Mouse (Mus musculus) brown adipose tissue, adult 24 weeks (tissue): Measurements from ENCODE around the gene Atxn1l. TPM values are rescaled to one million over a fixed set of nuclear protein-coding genes. Genes with fewer than 3 reads are reported as not detected.

Experiments used
- H3K27ac ChIP-seq: fragments of 200-500 bp; replicated peaks from 2 replicates; pipeline ENCODE4 v1.5.1; 2012; ENCODE audit warnings: low read depth, mild to moderate bottlenecking, low read length
- H3K4me1 ChIP-seq: fragments of 200-500 bp; 2 replicates; pipeline ENCODE4 v1.6.1; 2012; ENCODE audit warnings: low read length, mixed read lengths; ENCODE audit not compliant: control insufficient read depth, insufficient read depth, insufficient read length
- H3K4me3 ChIP-seq: fragments of 200-500 bp; 2 replicates; pipeline ENCODE4 v1.5.1; 2012; ENCODE audit warnings: low read depth, mild to moderate bottlenecking, low read length, moderate library complexity; ENCODE audit not compliant: insufficient read depth
- polyA plus RNA-seq: library from polyadenylated mRNA; stranded (reverse); fragments of >200 nt; gene quantifications from 2 replicates; pipeline ENCODE4 v1.2.4, GENCODE M21; 2012; ENCODE audit not compliant: missing spikeins, insufficient read depth, insufficient read length

Atxn1l gene
- polyA plus RNA-seq, 1 experiment, result 13.9 TPM

DNA sequence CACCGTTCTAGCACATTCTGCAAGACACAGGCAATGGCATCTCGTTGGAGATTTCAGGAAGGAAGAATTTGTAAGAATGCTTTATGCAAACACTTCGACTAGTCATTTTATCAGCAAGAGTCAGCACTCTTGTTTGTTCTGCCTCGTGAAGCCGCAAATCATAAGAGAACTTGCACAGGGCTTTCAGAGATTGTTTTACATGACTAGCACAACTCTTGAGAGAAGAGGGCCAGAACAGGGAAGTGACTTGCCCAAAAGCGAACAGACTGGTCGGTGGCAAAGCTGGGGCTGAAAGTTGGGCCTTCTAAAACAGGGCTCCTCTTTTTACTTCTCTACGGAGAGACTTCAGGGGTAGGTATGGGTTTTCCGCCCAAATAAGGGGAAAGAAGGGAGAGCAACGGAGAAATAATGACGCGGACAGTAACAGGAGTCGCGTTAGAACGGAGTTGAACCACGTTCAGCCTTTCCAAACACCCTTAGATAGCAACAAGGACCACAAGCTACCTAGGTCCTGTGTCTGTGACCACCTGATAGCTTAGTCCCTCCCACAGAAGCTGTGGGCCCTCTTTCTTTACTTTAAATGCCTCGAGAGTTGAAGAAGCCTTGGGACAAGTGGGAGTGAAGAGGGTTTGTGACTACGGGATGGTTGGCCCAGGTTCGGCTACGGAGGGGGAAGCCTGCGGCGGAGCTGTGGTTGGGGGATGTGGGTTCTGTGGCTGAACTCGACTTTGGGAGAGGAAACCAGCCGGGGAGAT lies 32.8 kb downstream of the Atxn1l start:
- Histone ChIP-seq H3K27ac (no peak overlapping the region), H3K4me1 (no peaks in the 10 kb centered on the region)

DNA sequence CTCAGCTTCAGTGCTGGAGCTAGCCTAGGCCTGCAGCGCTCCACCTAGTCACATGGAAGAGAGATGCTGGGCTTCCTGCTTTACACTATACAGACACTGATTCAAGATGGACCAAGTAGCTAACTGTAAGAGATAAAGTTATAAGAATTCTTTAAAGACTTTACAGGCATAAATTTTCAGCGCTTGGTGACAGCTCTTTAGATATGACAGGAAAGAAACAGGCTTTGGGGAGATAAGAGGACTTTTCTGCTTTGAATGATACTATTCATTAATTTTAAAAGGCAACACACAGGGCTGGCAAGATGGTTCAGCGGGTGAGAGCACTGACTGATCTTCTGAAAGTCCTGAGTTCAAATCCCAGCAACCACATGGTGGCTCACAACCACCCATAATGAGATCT lies 39.1 kb downstream of the Atxn1l start:
- Histone ChIP-seq H3K4me1 (no peaks in the 10 kb centered on the region), H3K27ac (no peak overlapping the region), H3K4me3 (no peak overlapping the region)

More for the DNA sequence above, 32.8 kb downstream of the Atxn1l start:
- peak overlapping the region; percentile 83 for H3K4me3 ChIP-seq

GRCm38 (mm10) chr8:109697754-109698153 lies 39.8 kb downstream of the Atxn1l start:
- H3K27ac ChIP-seq, result no peak overlapping the region
- H3K4me3 ChIP-seq, result no peak overlapping the region

GRCm38 (mm10) chr8:109694154-109694553 lies 43.4 kb downstream of the Atxn1l start:
- H3K27ac ChIP-seq, result no peak overlapping the region
- no peak overlapping the region for H3K4me3 ChIP-seq

More at GRCm38 (mm10) chr8:109697754-109698153, 39.8 kb downstream of the Atxn1l start:
- H3K4me1 ChIP-seq, result no peaks in the 10 kb centered on the region

DNA sequence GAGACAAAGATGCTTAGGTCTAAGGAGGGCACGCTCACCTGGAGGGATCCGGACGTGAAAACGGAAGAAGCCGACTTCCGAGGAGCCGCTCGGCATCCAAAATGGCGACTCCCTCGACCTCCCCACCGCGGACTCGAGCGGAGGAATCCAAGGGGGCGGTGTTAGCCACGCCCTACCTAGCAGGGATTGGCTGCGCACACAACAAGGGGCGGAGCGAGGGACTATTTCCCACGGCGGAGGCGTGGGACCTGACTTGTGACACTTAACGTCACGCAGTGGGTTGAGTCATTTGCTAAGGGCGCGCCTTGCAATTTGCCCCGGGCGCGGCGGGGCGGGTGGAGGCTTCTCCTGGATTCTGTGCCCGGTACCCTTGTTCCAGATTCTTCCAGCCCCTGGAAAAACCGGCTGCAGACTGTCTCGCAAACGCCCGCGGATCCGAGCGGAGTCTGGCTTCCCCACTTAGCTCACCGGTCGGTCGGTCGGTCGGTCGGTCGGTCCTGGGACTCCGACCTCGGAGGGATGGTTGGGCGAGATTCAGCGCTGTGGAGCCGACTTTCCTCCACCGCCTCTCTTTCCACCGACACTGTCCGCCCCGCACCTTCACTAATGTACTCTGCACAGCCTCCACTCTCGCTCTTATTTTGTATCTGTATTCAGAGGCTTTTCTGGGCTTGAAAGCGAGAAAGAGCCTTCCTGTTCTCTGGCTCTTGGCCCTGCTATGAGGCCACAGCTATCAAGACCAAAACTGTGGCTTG lies 44.2 kb downstream of the Atxn1l start, which contains the start of gene Ist1:
Gene Ist1 (minus strand): TSS at position 115 of the 755 bp plus-strand sequence.
- H3K27ac ChIP-seq, result peak within 1 kb of the TSS; percentile 74
- peaks cover 8% of the 10 kb centered on the region for H3K4me1 ChIP-seq
- H3K4me3 ChIP-seq, result peak within 1 kb of the TSS; percentile 75

More at GRCm38 (mm10) chr8:109694154-109694553, 43.4 kb downstream of the Atxn1l start:
- H3K4me1 ChIP-seq, result peaks cover 8% of the 10 kb centered on the region

DNA sequence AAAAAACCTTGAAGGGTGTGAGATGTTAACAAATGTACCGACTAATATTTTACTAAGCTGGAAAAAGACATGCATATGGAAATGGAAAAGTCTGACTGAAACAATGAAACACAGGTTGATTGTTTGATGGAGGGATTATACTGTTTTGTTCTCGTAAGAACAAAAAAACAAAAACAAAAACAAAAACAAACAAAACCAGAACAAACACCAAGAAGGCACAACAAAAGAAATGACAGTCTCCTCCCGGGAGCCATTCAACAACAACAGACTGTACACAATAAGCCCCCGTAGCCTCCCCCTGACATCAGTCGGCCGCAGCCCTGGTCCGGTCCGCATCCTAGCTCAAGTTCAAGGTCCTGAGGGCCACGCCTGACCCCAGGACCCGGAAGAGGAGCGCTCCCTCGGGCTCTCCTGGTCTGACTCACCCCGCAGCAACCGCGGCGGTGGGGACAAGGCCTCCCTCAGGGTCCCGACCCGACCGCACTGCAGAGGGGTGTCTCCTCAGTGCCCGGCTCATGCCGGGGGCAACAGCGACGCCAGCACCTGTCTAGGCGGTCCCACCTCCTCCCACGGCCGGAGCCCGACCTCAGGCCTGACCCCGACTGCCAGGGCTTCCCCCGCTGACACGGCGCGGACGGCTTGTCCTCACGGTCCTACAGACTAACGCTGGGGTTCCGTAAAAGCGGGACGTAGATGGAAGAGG lies 44.9 kb downstream of the Atxn1l start:
- peaks cover 8% of the 10 kb centered on the region for H3K4me1 ChIP-seq
- H3K4me3 ChIP-seq, result peak overlapping the region; percentile 75
- peak overlapping the region; percentile 74 for H3K27ac ChIP-seq

DNA sequence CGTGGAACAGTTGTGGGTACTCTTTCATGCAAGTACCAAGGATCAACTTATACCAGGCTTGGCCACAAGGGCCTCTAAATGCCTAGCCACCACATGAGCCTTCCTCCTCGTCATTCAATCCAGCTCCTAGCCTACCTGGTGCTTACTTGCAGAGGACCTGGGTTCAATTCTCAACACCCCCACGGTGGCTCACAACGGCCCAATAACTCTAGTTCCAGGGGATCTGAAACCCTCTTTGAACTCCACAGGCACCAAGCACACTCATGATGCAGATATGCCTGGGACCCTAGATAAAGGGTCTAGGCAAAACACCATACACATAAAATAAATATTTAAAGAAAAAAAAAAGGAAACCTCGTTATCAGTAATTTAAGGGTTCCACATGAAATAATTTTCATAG lies 45.8 kb downstream of the Atxn1l start:
- Histone ChIP-seq H3K4me1 (peaks cover 8% of the 10 kb centered on the region), H3K27ac (no peak overlapping the region), H3K4me3 (peak overlapping the region; percentile 36; the same call in 1 of the 2 replicates)

DNA sequence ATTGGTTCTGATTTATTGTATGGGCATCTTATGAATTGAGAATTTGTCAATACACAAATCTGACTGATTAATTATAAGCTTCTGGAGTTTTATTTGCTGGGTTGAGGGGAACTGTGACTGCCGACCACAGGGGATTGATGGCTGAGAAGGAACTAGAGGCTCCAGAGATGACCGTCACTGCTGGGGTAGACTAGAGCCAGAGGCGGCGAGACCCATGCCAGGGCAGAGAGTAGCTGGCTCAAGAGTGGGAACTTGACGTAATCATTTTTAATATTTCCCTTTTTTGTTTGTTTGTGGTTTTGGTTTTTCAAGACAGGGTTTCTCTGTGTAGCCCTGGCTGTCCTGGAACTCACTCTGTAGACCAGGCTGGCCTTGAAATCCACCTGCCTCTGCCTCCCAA lies 50.3 kb downstream of the Atxn1l start:
- H3K27ac ChIP-seq, result no peak overlapping the region
- H3K4me1 ChIP-seq, result peaks cover 8% of the 10 kb centered on the region
- no peak overlapping the region for H3K4me3 ChIP-seq

GRCm38 (mm10) chr8:109682120-109682519 lies 55.4 kb downstream of the Atxn1l start:
- 0 out of 2 replicates have a peak overlapping the region, but pooled peaks have one; percentile 33 for H3K27ac ChIP-seq
- no peak overlapping the region for H3K4me3 ChIP-seq
- H3K4me1 ChIP-seq, result no peaks in the 10 kb centered on the region

GRCm38 (mm10) chr8:109681535-109681934 lies 56.0 kb downstream of the Atxn1l start:
- Histone ChIP-seq H3K27ac (no peak overlapping the region), H3K4me3 (no peak overlapping the region), H3K4me1 (no peaks in the 10 kb centered on the region)

Other genes with a start within 250 kb of the Atxn1l start
- not detected in 2 replicates for gene Pmfbp1, start 243.7 kb downstream of the Atxn1l start, polyA plus RNA-seq
- gene Dhx38, start 171.9 kb downstream of the Atxn1l start, polyA plus RNA-seq, result 10.5 and 11.9 TPM in 2 replicates
- 21.2 and 29.4 TPM in 2 replicates for gene Txnl4b, start 171.8 kb downstream of the Atxn1l start, polyA plus RNA-seq
- 699 and 1,976 TPM in 2 replicates for gene Hp, start 158.6 kb downstream of the Atxn1l start, polyA plus RNA-seq
- 13.2 and 21.7 TPM in 2 replicates for gene Dhodh, start 129.1 kb downstream of the Atxn1l start, polyA plus RNA-seq
- gene Pkd1l3, start 123.2 kb downstream of the Atxn1l start, polyA plus RNA-seq, result 0.40 TPM in 1 of 2 replicates, not detected in the other
- gene Ist1, start 44.5 kb downstream of the Atxn1l start, polyA plus RNA-seq, result 36.1 and 57.8 TPM in 2 replicates
- 1.3 and 3.2 TPM in 2 replicates for gene Zfp821, start 32.2 kb downstream of the Atxn1l start, polyA plus RNA-seq
- gene Ap1g1, start 40.8 kb upstream of the Atxn1l start, polyA plus RNA-seq, result 44.4 and 68.3 TPM in 2 replicates
- gene Phlpp2, start 130.8 kb upstream of the Atxn1l start, polyA plus RNA-seq, result 2.3 and 2.4 TPM in 2 replicates
- not detected in 2 replicates for gene Marveld3, start 224.5 kb upstream of the Atxn1l start, polyA plus RNA-seq